Mouse (Mus musculus): Measurements from ENCODE around the gene Fhl2.
"Not testable (repeated sequence)": the region's sequence is repeated elsewhere in the genome, so short reads cannot be mapped to it uniquely, and the experiment has no call there.

The Fhl2 gene

GRCm38 (mm10) chr1:43152626-43153025 is 44.2 kb downstream of the Fhl2 start:
- no peak for DNase-seq (ENCODE audit: low spot score in 2 of 2)

GRCm38 (mm10) chr1:43150225-43150624 is 46.6 kb downstream of the Fhl2 start:
- no peak for DNase-seq (ENCODE audit: low spot score in 2 of 2)

GRCm38 (mm10) chr1:43147474-43147873 is 49.3 kb downstream of the Fhl2 start:
- DNase-seq (ENCODE audit: low spot score in 2 of 2): no peak

- DNase-seq (ENCODE audit: low spot score in 2 of 2): no peak
Measured at GRCm38 (mm10) chr1:43145388-43145787, 51.4 kb downstream of the Fhl2 start.

- DNase-seq (ENCODE audit: low spot score in 2 of 2): no peak
Measured at GRCm38 (mm10) chr1:43144338-43144906, 52.4 kb downstream of the Fhl2 start.

- DNase-seq (ENCODE audit: low spot score in 2 of 2): no peak
Measured at GRCm38 (mm10) chr1:43143791-43144190, 53.0 kb downstream of the Fhl2 start.

- no peak for DNase-seq (ENCODE audit: low spot score in 2 of 2)
Measured at GRCm38 (mm10) chr1:43143284-43143683, 53.5 kb downstream of the Fhl2 start.

GRCm38 (mm10) chr1:43142849-43143248 is 53.9 kb downstream of the Fhl2 start:
- no peak for DNase-seq (ENCODE audit: low spot score in 2 of 2)

GRCm38 (mm10) chr1:43141555-43141961 is 55.2 kb downstream of the Fhl2 start:
- no peak for DNase-seq (ENCODE audit: low spot score in 2 of 2)

GRCm38 (mm10) chr1:43139587-43140266 is 57.1 kb downstream of the Fhl2 start:
- DNase-seq (ENCODE audit: low spot score in 2 of 2): peak; percentile 75 to 91

GRCm38 (mm10) chr1:43138268-43138812 is 58.4 kb downstream of the Fhl2 start:
- no peak for DNase-seq (ENCODE audit: low spot score in 2 of 2)

GRCm38 (mm10) chr1:43137334-43137733 is 59.5 kb downstream of the Fhl2 start:
- DNase-seq (ENCODE audit: low spot score in 2 of 2): no peak

- DNase-seq (ENCODE audit: low spot score in 2 of 2): not testable (repeated sequence)
Measured at GRCm38 (mm10) chr1:43136488-43137029, 60.2 kb downstream of the Fhl2 start.

- DNase-seq (ENCODE audit: low spot score in 2 of 2): no peak
Measured at GRCm38 (mm10) chr1:43131591-43131990, 65.2 kb downstream of the Fhl2 start.

GRCm38 (mm10) chr1:43130219-43130981 is 66.4 kb downstream of the Fhl2 start:
- DNase-seq (ENCODE audit: low spot score in 2 of 2): no peak

GRCm38 (mm10) chr1:43127820-43128610 is 68.8 kb downstream of the Fhl2 start:
- DNase-seq (ENCODE audit: low spot score in 2 of 2): no peak

GRCm38 (mm10) chr1:43127196-43127595 is 69.6 kb downstream of the Fhl2 start:
- no peak for DNase-seq (ENCODE audit: low spot score in 2 of 2)

GRCm38 (mm10) chr1:43124726-43125125 is 72.1 kb downstream of the Fhl2 start:
- no peak for DNase-seq (ENCODE audit: low spot score in 2 of 2)

GRCm38 (mm10) chr1:43122616-43123015 is 74.2 kb downstream of the Fhl2 start:
- DNase-seq (ENCODE audit: low spot score in 2 of 2): no peak

- no peak for DNase-seq (ENCODE audit: low spot score in 2 of 2)
Measured at GRCm38 (mm10) chr1:43120950-43121349, 75.8 kb downstream of the Fhl2 start.

GRCm38 (mm10) chr1:43117435-43117834 is 79.3 kb downstream of the Fhl2 start:
- no peak for DNase-seq (ENCODE audit: low spot score in 2 of 2)

Data from spleen, postnatal 4 days (tissue).